Mouse (Mus musculus) heart, adult 18-20 months (tissue): ENCODE measurements around the gene Ugt1a1. TPM values are rescaled to one million over a fixed set of nuclear protein-coding genes. Genes with fewer than 3 reads are reported as not detected.

Experiments used
- DNase-seq, 2 experiments: peaks; one replicate each; pipeline ENCODE4 v3.0.0; 2021 to 2022; ENCODE audit warnings: mixed read lengths in 1 of 2
- total RNA-seq, 2 experiments: library from RNA; stranded (reverse); gene quantifications; 2 replicates each; pipeline ENCODE4 v1.2.3; 2021

Gene Ugt1a1
- total RNA-seq, 2 experiments from 2014 or later, result 0.20 TPM; not detected in 1

- peak in 1 of 2 experiments; percentile 14 for DNase-seq
These were observed 6.3 kb downstream of the Ugt1a1 start for GRCm38 (mm10) chr1:88218051-88218450.

- no peak for DNase-seq
These were observed 6.8 kb downstream of the Ugt1a1 start for GRCm38 (mm10) chr1:88218591-88218990.

- DNase-seq, result peak in 1 of 2 experiments; percentile 3
These were observed 7.3 kb downstream of the Ugt1a1 start for GRCm38 (mm10) chr1:88219054-88219453.

- peak in 1 of 2 experiments; percentile 4 for DNase-seq
These were observed 8.6 kb downstream of the Ugt1a1 start for GRCm38 (mm10) chr1:88220336-88220735.

- no peak for DNase-seq
These were observed 10.5 kb downstream of the Ugt1a1 start for GRCm38 (mm10) chr1:88222216-88222615.

GRCm38 (mm10) chr1:88223011-88223515 lies 11.3 kb downstream of the Ugt1a1 start:
- DNase-seq, result peak; percentile 4 to 13

GRCm38 (mm10) chr1:88223591-88223990 lies 11.8 kb downstream of the Ugt1a1 start:
- peak; percentile 9 to 17 for DNase-seq

- DNase-seq, result peak; percentile 29 to 49
These were observed 12.4 kb downstream of the Ugt1a1 start for GRCm38 (mm10) chr1:88224029-88224776.

- DNase-seq, result peak in 1 of 2 experiments; percentile 14
These were observed 13.5 kb downstream of the Ugt1a1 start for GRCm38 (mm10) chr1:88225301-88225700.

GRCm38 (mm10) chr1:88225741-88226140 lies 14.0 kb downstream of the Ugt1a1 start:
- DNase-seq, result peak; percentile 3 to 14

- peak; percentile 45 to 78 for DNase-seq
These were observed 15.1 kb downstream of the Ugt1a1 start, which contains the start of gene Mroh2a for GRCm38 (mm10) chr1:88226670-88227379. Gene Mroh2a, plus strand, starts transcription at chr1:88226986.

GRCm38 (mm10) chr1:88227482-88227881 lies 15.7 kb downstream of the Ugt1a1 start:
- DNase-seq, result peak; percentile 22 to 24

- DNase-seq, result peak; percentile 6 to 16
These were observed 16.4 kb downstream of the Ugt1a1 start for GRCm38 (mm10) chr1:88228121-88228520.

GRCm38 (mm10) chr1:88229566-88229965 lies 17.8 kb downstream of the Ugt1a1 start:
- no peak for DNase-seq

- DNase-seq, result no peak
These were observed 18.2 kb downstream of the Ugt1a1 start for GRCm38 (mm10) chr1:88229986-88230385.

- DNase-seq, result no peak
These were observed 18.7 kb downstream of the Ugt1a1 start for GRCm38 (mm10) chr1:88230421-88230820.

GRCm38 (mm10) chr1:88230981-88231802 lies 19.4 kb downstream of the Ugt1a1 start:
- no peak for DNase-seq

- no peak for DNase-seq
These were observed 20.2 kb downstream of the Ugt1a1 start for GRCm38 (mm10) chr1:88231803-88232499.

- DNase-seq, result no peak
These were observed 21.1 kb downstream of the Ugt1a1 start for GRCm38 (mm10) chr1:88232664-88233380.

GRCm38 (mm10) chr1:88233421-88234247 lies 21.9 kb downstream of the Ugt1a1 start:
- no peak for DNase-seq
